Mouse (Mus musculus): ENCODE results near the gene Gm8693.
"Not testable (repeated sequence)": the region's sequence is repeated elsewhere in the genome, so short reads cannot be mapped to it uniquely, and the experiment has no call there.

The Gm8693 gene

DNA sequence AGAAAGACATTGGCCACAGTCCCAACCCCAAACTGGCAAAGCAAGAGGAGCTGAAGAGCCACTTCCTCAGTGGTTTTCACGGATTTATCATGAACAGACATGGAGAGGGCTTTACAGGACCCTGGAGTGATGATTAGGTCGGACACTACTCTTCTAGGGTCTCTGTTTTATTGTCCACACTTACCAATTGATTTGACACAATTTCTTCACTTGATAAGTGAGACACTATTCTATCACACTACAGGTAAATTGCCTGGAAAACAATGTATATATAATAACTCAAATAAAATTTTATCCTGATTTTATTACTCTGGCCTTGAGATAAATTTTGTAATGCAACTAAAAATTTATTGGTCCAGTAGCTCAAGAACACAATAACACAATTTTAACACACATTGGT lies at the start of gene Gm8693:
Gm8693 (minus strand) TSS at position 101 of the 400 bp plus-strand sequence.
- in situ Hi-C loops (cut with MboI, MseI), result not testable (repeated sequence)

DNA sequence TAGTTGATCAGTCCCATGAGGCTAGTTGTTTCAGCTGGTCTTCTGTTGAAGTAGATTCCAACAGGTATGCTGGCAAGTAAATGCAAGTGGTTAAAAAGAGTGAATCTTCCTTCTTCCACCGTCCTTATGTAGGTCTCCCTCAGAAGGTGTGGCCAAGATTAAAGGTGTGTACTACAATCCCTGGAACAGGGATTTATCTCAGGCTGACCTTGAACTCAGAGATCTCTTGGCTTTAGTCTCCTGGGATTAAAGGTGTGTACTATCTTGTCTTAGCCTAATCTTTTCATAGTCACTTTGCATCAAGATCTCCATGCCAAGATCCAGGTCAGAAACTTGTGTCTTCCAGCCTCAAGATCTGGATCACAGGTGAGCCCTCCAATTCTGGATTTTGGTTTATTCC lies 27.5 kb upstream of the Gm8693 start, which contains the start of gene Gm4567:
Gm4567 (minus strand) TSS at position 101 of the 400 bp plus-strand sequence.
- in situ Hi-C loops (cut with MboI, MseI), result not testable (repeated sequence)

DNA sequence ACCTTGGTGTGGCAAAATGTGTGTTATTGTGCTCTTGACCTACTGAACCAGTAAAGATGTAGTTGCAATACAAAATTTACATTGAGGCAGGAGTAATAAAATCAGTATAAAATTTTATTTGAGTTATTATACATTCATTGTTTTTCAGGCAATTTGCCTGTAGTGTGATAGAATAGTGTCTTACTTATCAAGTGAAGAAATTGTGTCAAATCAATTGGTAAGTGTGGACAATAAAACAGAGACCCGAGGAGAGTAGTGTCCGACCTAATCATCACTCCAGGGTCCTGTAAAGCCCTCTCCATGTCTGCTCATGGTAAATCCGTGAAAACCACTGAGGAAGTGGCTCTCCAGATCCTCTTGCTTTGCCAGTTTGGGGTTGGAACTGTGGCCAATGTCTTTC lies 34.4 kb downstream of the Gm8693 start, which contains the start of gene Vmn1r155:
Vmn1r155 (plus strand) TSS at position 301 of the 400 bp plus-strand sequence.
- in situ Hi-C loops (cut with MboI, MseI), result not testable (repeated sequence)
